Mouse (Mus musculus) small intestine, adult 2 months (tissue): ENCODE measurements at regions not wholly inside any gene's neighbourhood (a gene's known extent, or its start where the extent isn't known, plus 50 kb on each side); places are given as distances from the start of the nearest gene placed in this dataset.

ENCODE experiments used
- CTCF ChIP-seq: fragments of 200-500 bp; IDR thresholded peaks from 2 replicates; pipeline ENCODE4 v1.5.1; 2012; ENCODE audit warnings: low read depth, mild to moderate bottlenecking, control low read depth, inconsistent platforms, low read length, moderate library complexity, mixed read lengths; ENCODE audit not compliant: insufficient replicate concordance, insufficient read length; ENCODE audit errors: extremely low read depth
- POLR2A ChIP-seq: fragments of 200-500 bp; IDR thresholded peaks from 2 replicates; pipeline ENCODE4 v1.6.1; 2012; ENCODE audit warnings: low read depth, mild to moderate bottlenecking, control low read depth, inconsistent platforms, low read length, moderate library complexity

DNA sequence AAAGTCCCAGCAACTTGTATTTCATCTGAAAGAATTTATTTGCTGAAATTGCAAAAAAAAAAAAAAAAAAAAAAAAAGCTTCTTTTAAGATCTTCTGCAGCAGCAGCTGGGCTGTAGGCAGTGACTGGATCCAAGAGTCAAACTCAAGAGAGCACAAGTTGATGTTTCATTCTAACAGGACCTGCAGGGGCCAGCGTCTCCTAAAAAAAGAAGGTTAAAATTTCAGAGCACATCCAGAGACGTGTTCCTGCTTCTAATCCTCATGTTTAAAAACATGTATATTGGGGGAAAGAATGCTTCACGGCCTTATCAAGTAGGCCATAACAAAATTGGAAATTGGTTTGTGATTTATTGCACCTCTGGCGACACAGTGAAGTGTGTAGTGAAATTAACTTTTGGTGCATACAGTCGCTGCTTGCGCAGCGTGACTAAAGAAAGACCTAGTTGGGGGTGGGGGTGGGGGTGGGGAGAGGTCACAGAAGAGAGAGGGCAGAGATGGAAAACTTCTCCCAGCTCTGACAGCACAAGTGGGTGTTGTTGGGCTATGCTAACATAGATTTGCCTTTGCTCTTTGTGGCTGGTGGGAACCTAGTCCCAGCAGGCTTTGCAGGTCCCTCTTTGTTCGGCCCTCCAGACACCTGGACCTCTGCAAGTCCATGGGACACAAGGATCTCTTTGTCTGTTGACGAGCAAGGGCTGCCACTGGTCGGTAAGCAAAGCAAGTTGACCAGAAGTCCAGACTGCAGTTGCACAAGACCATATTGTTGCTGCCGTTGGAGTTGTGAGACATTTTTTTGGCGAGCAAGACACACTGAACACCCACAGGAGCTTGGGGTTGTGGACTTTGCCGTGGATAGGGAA, 155.7 kb upstream of the Slc30a5 start:
- TF ChIP-seq CTCF (no peak), POLR2A (no peak)
